Mouse (Mus musculus) erythroblast, embryonic 14.5 days (primary cell): ENCODE measurements around the gene Slco2a1. TPM values are rescaled to one million over a fixed set of nuclear protein-coding genes. Genes with fewer than 3 reads are reported as not detected.

Experiments used
- H3K27me3 ChIP-seq: 2 replicates; pipeline ENCODE4 v1.6.1; 2012; ENCODE audit warnings: inconsistent platforms; ENCODE audit not compliant: control insufficient read depth
- H3K36me3 ChIP-seq: 2 replicates; pipeline ENCODE4 v1.6.1; 2012; ENCODE audit warnings: mild to moderate bottlenecking, inconsistent platforms; ENCODE audit not compliant: control insufficient read depth
- H3K4me1 ChIP-seq: 2 replicates; pipeline ENCODE4 v1.6.1; 2012; ENCODE audit warnings: inconsistent platforms; ENCODE audit not compliant: control insufficient read depth
- H3K4me3 ChIP-seq: replicated peaks from 2 replicates; pipeline ENCODE3; 2012; ENCODE audit warnings: moderate library complexity, mild to moderate bottlenecking, inconsistent platforms
- H3K9me3 ChIP-seq: 2 replicates; pipeline ENCODE4 v1.6.1; 2012; ENCODE audit warnings: low read length, inconsistent platforms, mixed read lengths; ENCODE audit not compliant: control insufficient read depth
- GATA1 ChIP-seq: IDR thresholded peaks from 2 replicates; pipeline ENCODE4 v1.6.1; 2012; ENCODE audit warnings: low read length, inconsistent platforms, mixed read lengths
- TAL1 ChIP-seq: IDR thresholded peaks from 3 replicates; pipeline ENCODE4 v1.6.1; 2012; ENCODE audit warnings: low read length, inconsistent platforms, mixed read lengths
- polyA plus RNA-seq: library from polyadenylated mRNA; stranded (reverse); fragments of >175 nt; gene quantifications from 2 replicates; pipeline ENCODE4 v1.2.3, GENCODE M21; 2012

Gene Slco2a1
- polyA plus RNA-seq, 1 experiment = under 0.01 TPM

DNA sequence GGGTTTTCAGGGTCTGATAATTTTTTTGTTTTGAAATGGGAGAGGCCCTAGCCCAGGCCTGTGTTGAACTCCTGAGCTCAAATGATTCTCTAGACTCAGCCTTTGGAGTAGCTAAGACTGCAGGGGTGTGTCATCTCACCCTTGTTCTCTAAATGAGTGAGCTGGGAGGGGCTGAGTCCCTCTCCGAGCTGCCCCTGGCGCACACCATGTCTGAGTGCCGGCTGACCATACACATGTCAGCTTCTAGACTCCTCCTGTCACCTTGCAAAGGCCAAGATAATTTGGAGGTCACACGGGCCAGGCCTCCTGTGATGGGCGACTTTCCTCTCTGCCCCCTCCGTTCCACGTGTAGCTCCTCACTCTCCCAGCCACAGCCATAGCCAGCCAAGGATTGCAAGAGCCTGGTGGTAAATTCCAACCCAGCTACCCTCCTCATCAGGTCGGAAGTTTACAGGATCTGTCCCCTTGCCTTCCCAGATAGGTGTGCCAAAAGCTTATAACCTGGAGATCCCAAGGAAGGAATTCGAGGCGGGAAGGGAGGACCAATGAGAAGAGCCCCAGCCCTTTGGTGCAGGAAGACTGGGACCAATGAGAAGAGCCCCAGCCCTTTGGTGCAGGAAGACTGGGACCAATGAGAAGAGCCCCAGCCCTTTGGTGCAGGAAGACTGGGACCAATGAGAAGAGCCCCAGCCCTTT lies 26.3 kb upstream of the Slco2a1 start:
- no peaks in the 10 kb centered on the region for H3K9me3 ChIP-seq
- no peaks in the 10 kb centered on the region for H3K36me3 ChIP-seq
- TF ChIP-seq TAL1 (no peak), GATA1 (no peak)
- H3K27me3 ChIP-seq = no peaks in the 10 kb centered on the region
- no peak overlapping the region for H3K4me3 ChIP-seq
- H3K4me1 ChIP-seq = no peaks in the 10 kb centered on the region

DNA sequence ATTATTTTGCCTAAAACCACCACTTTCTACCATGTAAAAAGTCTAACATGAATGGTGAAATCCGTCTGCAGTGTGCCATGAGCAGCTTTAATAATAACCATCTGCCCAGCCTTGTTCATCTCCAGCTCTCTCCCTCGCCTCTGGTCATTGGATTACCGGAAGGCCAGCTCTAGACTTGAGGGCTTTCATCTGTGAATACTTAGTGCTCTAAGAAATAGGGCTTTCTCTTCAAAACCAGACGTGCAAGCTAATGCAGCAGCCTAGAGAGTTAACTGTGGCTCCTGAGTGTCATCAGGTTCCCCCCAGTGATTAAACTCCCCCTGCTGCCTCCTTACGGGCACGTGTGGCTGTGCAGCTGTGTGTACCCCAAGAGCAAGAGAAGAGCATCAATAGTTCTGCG lies 25.2 kb upstream of the Slco2a1 start:
- no peaks in the 10 kb centered on the region for H3K27me3 ChIP-seq
- H3K9me3 ChIP-seq = no peaks in the 10 kb centered on the region
- no peak overlapping the region for H3K4me3 ChIP-seq
- no peaks in the 10 kb centered on the region for H3K36me3 ChIP-seq
- H3K4me1 ChIP-seq = no peaks in the 10 kb centered on the region
- TF ChIP-seq TAL1 (no peak), GATA1 (no peak)

DNA sequence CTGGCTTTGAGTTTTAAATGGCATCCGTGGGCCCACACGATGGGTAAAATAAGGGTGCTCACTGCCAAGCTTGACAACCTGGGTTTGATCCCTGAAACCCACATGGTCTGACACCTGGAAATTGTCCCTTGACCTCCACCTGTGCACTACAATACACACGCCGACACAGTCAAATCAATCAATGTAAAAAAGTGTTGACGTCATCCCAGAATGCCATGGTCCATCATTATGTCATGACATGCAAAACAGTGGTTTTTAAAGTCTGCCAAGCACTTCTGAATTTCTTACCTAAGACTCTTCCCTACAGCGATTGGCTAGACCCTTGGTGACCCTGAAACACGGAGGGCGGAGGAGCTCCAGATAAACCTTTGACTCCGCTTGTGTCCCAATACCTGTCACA lies 23.9 kb upstream of the Slco2a1 start:
- Histone ChIP-seq H3K27me3 (no peaks in the 10 kb centered on the region), H3K4me1 (no peaks in the 10 kb centered on the region), H3K36me3 (no peaks in the 10 kb centered on the region), H3K9me3 (no peaks in the 10 kb centered on the region), H3K4me3 (no peak overlapping the region)
- TF ChIP-seq GATA1 (no peak), TAL1 (no peak)

DNA sequence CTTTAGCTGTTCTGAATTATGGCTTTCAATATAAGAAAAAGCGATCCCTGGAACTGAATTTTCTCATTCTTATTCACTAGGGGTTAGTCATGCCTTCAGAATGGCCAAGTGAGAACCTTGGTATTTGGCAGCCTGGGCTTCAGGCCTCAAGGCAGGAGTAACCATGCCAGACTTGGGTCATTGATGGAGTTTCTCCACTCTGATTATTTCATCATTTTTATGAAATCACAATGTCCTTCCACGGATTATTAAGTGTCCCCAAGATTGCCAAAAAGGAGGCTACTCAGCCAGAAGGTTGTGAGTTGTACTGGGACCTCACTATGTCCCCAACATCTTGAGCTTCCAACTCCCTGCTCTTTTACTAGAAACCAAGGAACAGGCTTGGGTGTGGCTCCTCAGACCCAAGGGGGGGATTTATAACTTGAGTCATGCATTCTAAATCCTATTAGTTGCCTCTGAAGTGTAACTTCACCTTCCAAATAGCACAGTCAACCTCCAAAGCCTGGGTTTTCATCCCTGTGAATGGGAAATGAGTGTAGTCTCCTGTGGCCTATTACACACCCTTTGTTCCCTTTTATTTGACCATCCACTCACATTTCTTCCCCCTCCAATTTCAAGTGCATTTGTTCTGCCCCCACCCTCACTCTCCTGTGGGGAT lies 16.0 kb upstream of the Slco2a1 start:
- H3K4me1 ChIP-seq = no peaks in the 10 kb centered on the region
- TF ChIP-seq GATA1 (no peak), TAL1 (no peak)
- no peak overlapping the region for H3K4me3 ChIP-seq
- no peaks in the 10 kb centered on the region for H3K9me3 ChIP-seq
- no peaks in the 10 kb centered on the region for H3K27me3 ChIP-seq
- no peaks in the 10 kb centered on the region for H3K36me3 ChIP-seq

DNA sequence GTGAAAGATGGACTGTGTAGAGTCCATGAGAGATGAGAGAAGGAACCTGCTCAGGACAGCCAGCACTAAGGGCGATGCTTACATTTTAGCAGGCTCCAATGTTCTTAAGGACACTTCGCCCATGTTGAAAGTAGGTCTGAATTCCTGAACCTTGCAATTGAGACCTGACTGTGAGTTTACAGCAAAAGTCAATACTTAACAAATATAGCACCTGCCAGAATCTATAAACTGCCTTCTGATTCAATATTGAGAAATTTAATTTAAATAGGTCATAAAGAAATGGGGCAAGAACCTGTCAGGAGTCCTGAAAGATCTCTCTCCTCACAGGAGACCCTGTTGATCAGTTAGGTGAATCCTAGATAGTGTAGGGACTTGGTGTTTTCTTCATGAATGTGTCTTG lies 12.6 kb upstream of the Slco2a1 start:
- Histone ChIP-seq H3K9me3 (no peaks in the 10 kb centered on the region), H3K4me1 (no peaks in the 10 kb centered on the region), H3K27me3 (no peaks in the 10 kb centered on the region), H3K36me3 (no peaks in the 10 kb centered on the region), H3K4me3 (no peak overlapping the region)
- TF ChIP-seq GATA1 = no peak
- no peak for TF ChIP-seq TAL1

DNA sequence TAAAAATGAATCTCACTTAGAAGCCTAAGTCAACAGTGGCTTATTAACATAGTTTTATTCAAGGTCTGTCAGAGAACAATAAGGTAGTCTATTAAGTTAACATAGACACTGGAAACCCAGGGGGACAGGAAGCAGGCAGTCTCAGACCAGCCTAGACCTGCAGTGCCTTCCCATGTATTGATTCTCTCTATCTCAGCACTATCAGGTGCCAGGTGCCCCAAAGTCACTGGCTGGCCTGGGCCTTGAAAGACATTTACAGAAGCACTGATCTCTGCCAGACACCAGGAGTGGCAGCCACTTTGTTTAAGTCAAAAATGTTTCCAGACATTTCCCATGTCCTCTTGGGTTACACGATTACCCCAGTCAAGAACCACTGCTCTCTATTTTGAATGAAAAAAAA lies 11.4 kb upstream of the Slco2a1 start:
- Histone ChIP-seq H3K4me3 (no peak overlapping the region), H3K4me1 (no peaks in the 10 kb centered on the region), H3K9me3 (no peaks in the 10 kb centered on the region), H3K36me3 (no peaks in the 10 kb centered on the region), H3K27me3 (no peaks in the 10 kb centered on the region)
- TF ChIP-seq TAL1 (no peak), GATA1 (no peak)

DNA sequence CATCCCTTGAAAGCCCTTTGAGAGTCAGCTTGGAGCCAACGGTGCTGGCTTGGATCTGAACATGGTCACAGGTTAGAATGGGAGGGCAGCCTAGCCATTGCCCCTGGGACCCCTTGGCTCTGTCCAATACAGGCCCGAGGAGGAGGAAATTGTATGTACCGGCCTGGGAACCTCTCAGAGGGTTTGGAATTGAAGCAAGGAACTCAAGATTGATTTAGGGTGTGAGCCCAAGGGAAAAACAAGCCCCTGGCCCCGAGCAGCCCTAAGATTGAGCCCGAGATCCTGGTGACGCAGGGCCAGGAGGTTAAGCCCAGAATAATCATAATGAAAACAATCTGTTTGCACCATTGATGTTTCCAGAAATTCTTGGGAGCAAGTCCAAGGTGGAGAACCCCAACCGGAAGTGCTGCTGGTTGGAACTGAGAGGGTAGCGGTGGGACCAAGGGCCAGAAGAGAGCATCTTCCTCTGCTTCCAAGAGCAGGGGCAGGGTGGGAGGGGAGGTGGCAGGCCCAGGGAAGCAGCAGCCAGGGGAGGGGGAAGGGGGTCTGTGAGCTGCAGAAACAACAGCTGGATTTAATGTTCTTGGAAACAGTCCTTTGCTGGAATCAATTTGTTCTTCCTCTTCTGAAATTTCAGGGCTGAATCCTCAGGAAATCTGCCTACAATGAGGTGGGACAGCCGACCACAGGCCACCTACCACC lies 10.6 kb upstream of the Slco2a1 start:
- no peak for TF ChIP-seq GATA1
- TF ChIP-seq TAL1 = no peak
- Histone ChIP-seq H3K36me3 (no peaks in the 10 kb centered on the region), H3K9me3 (no peaks in the 10 kb centered on the region), H3K4me1 (no peaks in the 10 kb centered on the region), H3K27me3 (no peaks in the 10 kb centered on the region), H3K4me3 (no peak overlapping the region)

DNA sequence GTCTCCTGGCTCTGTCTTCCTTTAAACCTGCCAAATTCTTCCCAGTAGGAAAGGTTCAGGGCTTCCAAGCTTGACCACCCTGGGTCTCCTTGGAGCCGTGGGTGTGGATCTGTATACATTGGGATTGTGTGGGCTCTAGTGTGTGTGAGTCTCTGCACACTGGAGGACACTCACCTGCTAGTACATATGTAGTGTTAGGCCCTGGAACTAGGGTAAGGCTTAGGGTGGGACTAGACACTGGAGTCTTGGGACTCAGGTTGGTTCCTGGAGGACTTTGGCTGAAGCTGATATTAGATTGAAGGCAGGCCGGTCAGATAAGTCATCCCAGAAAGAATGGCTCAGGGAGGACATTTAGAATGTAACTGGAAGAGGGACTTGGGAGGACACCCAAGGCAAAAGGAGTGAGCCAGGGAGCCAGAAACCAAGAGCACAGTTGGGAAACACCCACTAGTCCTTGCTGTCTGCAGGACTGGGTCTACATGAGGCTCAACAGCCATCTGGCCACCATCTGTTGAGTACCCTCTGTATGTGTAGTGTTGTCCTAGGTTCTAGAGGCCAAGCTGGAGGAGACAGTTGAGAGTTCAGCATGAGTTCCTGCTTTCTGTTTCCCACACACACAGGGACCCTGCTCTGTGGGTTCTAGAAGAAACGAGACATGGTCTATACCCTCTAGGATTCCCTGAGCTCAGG lies 9.4 kb upstream of the Slco2a1 start:
- H3K4me3 ChIP-seq = no peak overlapping the region
- no peaks in the 10 kb centered on the region for H3K36me3 ChIP-seq
- no peaks in the 10 kb centered on the region for H3K9me3 ChIP-seq
- H3K27me3 ChIP-seq = no peaks in the 10 kb centered on the region
- TF ChIP-seq GATA1 (no peak), TAL1 (no peak)
- H3K4me1 ChIP-seq = no peaks in the 10 kb centered on the region

DNA sequence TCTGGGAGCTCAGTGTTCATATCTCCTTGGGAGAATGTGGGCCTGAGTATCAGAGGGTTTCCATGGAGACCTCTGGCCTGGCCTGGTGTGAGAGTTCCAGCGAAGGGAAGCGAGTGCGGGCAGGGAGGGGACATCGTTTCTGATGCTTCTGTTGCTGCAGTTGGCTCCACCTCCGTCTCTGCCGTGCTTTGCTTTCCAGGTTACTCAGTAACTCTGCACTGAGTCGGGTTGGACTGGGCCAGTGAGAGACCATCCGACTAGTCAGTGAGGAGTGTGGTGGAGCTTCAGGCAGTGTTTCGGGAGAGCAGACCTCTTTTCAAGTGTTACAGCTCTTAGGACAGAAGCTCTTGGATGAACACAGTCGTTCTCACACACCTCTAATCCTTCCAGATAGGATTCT lies 8.6 kb upstream of the Slco2a1 start:
- Histone ChIP-seq H3K36me3 (no peaks in the 10 kb centered on the region), H3K4me1 (no peaks in the 10 kb centered on the region), H3K27me3 (no peaks in the 10 kb centered on the region), H3K9me3 (no peaks in the 10 kb centered on the region), H3K4me3 (no peak overlapping the region)
- no peak for TF ChIP-seq TAL1
- TF ChIP-seq GATA1 = no peak
